Mouse (Mus musculus) inflammation-experienced regulatory T-cells, adult 6 months (primary cell): ENCODE results near the gene Il24. TPM values are rescaled to one million over a fixed set of nuclear protein-coding genes. Genes with fewer than 3 reads are reported as not detected.

ENCODE experiments used
- ATAC-seq: one replicate; pipeline ENCODE4 v1.8.0; 2017
- polyA plus RNA-seq, 3 experiments: library from polyadenylated mRNA; unstranded; fragments of 100-300 nt; shearing (Covaris generic); gene quantifications; one replicate each; pipeline ENCODE4 v1.2.1; 2017

The Il24 gene
- polyA plus RNA-seq = not detected

DNA sequence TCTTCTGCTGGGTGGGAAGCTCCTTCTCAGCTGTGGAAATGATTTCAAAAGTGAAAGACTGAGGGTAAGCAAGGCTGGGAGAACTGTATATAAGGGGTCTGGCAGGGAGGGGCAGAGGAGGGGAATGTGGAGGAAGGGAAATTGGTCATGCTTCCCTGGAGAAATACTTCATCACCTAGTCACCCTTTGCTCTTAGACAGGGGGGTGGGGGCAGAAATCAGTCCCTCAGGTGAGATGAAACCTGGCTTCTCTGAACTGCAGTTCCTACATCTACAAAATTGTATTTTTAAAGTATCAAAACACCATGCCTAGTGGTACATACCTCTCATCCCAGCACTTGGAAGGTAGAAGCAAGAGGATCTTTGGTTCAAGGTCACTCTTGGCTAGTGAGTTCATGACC lies at the start of gene Il24:
TSS of gene Il24 (minus strand) at position 101 of the 400 bp plus-strand sequence.
- ATAC-seq = no peak

DNA sequence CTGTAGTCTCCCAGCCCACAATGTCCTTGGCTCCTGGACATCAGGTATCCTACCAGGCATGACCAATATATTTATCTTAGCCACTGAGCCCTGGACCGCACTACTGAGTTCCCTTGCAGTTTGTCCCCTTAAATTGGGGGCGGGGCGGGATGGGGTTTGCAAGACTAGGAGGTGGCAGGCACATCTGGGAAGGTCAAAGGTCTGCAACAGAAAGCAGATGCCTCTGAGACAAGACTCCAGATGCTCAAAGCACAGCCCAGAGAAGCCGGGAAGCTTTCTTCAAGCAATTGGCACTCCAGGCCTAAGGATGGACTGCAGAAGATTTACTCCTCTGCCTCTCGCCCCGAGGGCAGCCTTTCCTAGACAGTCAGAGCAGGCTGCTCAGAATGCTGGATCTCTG lies 49.1 kb upstream of the Il24 start:
- ATAC-seq = no peak

GRCm38 (mm10) chr1:130926484-130926883 lies 39.2 kb upstream of the Il24 start:
- ATAC-seq = no peak

DNA sequence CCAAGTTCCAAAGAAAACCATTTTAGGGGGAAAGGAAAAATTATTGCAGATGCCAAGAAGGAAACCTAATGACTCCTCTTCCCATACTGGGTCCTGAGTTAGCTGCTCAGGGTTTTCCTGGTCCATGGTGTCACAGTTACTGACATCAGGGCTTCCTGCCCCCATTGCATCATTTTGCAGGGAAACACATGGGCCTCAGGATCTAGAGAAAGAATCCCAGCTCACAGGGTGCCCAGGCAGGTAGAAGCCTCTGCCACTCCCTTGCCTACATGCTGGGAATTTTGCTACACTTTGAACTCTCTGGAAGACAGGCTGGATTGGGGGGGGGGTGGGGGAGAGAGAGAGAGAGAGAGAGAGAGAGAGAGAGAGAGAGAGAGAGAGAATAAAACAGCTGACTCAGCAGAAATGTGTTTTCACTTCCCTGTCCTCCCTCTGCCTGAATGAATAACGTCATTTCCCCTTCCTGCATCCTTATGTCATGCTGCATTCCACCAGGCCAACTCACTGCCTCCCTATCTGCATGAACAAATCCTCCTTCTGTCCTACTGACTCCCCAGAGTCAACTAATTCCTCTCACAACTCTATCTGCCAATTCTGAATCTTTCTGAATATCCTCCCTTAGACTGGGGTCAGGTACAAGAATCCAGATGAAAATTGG lies 31.2 kb upstream of the Il24 start:
- no peak for ATAC-seq

DNA sequence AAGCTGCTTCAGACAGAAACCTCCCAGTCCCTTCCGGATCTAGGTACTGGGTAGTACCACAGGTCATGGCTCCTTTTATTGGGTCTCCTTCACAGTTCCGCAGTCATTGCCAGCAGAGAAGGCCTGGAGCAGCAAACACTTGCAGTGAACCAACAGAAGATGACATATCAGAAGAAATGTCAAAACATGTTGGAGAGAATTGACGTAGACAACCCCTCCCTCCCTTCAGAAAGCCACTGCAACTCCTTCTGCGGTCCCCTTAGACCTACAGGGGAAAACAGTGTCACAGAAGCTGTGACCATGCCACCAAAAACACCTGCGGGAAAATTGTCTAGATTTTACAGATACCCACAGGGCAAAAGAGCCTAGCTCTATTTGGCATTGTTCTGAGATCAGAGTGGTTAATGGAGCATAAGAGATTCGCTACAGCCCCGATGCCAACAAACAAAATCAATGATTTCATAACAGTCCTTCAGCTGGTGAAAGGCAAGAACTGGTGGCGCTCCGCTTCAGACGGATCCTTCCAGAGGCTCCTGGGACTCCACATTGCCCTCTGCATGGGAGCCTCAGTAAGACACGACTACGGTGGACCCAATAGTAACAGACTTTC lies 24.3 kb upstream of the Il24 start, which contains the start of gene Il20:
TSS of gene Il20 (minus strand) at position 51 of the 610 bp plus-strand sequence.
- no peak for ATAC-seq

DNA sequence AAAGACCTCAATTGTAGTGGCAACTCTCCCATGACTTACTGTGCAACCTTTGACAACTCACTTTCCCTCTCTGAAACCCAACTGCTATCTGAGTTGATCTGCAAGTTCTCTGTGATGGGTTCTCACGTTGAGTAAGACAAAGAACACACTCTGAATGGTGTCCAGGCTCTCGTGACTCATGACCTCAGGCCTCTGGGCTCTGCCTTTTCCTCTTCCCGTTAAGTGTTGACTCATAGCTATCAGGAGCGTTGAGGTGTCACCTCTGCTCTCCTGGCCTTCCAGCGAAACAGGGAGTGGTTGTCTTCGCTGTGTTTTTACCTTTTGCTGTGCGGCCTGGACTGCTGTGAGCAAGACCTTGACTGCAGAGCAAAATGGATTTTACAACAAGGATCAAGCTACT lies 15.3 kb upstream of the Il24 start:
- no peak for ATAC-seq

DNA sequence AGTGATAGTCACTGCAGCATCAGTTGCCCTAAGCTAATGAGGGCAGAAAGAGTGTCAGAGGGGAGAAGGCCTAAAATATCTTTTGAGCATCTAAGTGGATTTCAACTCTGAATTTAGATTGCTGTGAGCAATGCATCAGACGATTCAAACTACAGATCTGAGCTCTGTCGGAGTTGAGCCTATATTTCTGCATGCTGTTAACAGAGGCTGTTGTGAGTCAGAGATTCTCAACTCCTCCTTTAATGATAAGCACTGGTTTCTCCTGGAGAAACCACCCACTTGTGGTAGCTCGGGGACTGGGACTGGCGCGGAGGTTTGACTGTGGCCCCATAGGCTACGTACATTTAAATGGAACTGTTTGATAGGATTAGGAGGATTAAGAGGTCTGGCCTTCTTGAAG lies 7.2 kb upstream of the Il24 start:
- no peak for ATAC-seq

- ATAC-seq = no peak
These were observed 6.2 kb upstream of the Il24 start for GRCm38 (mm10) chr1:130893329-130894040.

- ATAC-seq = no peak
These were observed 5.2 kb upstream of the Il24 start for GRCm38 (mm10) chr1:130892446-130892845.

DNA sequence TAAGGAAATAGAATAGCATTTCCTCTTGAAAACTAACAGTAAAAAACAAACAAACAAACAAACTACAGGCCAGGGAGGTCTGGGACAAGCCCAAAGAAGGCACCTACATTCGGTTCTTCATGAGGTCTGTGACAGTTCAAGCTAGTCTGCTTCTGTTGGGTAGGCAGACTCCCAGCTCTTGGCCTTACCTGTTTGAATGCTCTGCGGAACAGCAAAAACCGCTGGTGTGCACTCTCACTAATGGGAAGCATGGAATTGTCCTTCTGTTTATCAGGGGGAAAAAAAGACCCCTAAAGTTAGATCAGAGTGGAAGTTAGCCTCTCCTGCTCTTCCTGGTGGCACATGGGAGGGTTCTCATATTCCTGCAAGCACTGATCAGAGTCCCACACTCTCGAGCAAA lies 4.1 kb downstream of the Il24 start:
- no peak for ATAC-seq

DNA sequence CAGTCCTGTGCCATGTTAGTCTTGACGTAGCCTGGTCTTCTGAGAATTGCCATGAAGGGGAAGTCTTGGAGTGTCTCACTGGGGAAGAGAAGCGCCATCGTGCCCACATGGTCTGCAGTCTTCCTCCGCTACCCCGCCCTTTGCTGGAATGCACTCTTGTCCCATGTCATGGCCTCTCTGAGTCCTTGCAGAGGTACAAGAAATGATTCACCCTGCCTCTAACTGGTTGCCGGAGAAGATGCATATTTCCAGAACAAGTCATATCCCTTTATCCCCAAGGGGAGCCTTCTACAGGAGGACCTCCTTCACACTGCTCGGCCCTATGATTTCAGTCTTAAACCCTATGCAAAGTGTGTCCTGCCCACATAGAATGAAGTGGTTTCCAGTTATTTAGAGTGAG lies 7.3 kb downstream of the Il24 start:
- no peak for ATAC-seq

DNA sequence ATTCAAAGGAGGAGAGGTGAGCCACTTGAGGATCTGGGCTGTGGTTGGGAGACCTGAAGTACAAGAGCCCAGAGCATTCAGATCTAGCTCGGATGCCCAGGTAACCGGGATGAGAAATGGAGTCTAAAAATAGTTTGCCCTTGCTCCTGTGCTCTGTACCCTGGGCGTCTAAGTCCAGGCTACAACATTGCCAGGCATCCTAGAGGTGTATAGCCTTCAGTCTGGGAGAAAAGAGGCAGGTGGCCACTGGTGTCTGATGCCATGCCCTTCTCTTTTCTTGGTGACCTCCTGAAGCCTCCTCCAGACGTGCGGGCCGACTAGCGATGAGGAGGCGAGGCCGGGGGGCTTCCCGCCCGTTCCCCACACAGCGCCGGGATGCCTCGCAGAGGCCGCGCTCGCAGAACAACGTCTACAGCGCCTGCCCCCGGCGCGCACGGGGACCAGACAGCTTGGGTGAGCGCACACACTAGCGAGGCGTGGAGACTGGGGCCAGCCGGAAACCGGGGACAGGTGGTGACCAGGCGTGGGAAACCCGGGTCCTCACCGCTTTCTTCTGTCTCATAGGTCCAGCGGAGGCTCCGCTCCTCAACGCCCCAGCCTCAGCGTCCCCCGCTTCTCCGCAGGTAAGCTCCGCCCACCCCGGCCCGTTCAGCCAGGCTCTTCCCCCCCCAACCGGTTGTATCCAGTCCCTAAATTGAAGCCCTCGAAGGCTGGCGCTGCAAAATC lies 9.2 kb downstream of the Il24 start:
- ATAC-seq = peak; percentile 67

GRCm38 (mm10) chr1:130876931-130877509 lies 10.2 kb downstream of the Il24 start:
- ATAC-seq = peak; percentile 37

- no peak for ATAC-seq
These were observed 11.3 kb downstream of the Il24 start for GRCm38 (mm10) chr1:130875910-130876309.

DNA sequence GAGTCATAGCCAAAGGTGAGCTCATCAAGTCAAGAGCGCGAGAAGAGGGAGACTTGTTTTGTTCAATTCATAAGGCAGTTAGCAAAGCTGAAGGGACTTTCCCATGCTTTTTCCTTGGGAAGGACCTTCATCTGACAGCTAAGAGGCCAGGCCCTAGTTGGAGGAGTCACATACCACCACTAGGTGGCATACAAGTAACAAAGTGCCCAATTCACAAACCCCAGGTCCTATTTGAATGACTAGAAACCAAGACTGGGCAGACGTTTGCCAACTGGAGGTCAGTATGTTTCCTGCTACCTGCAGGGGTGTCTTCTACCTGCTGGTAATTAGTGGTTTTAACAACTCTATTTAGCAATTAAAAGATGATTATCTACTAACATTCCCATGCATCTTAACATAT lies 12.1 kb downstream of the Il24 start:
- ATAC-seq = peak; percentile 30

GRCm38 (mm10) chr1:130872912-130873311 lies 14.3 kb downstream of the Il24 start:
- no peak for ATAC-seq

DNA sequence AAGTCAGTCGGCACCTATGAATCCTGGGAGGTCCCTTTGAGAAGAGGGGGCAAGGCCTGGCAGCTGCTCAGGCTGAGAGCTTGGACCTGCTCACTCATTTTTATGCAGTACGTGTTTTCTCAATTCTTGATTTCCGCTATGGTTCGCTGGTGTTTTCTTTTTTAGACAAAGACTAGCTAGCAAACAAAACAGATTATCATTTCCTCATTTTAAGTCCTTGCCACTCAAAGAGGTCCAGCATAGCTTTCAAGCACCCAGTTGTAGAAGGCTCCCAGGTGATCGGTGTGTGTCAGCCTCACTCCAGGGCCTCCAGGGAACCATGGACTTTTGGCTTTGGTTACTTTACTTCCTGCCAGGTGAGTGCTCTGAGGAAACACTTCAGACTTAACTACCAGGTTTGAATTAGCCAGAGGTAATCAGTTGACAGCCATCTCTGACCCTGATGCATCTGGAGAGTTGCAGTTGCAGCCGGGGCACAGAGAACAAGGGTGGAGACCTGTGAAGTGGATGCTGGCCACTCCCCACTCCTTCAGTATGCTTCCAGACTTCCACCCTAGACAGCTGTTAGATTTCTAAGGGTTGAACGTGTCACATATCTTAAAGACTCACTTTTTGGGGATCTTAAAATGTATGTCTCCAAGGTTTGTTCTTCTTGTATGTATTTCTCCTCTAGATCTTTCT lies 21.6 kb downstream of the Il24 start, which contains the start of gene Fcmr:
TSS of gene Fcmr (plus strand) at position 129 of the 681 bp plus-strand sequence.
- no peak for ATAC-seq

- no peak for ATAC-seq
These were observed 22.5 kb downstream of the Il24 start for GRCm38 (mm10) chr1:130864741-130865140.

DNA sequence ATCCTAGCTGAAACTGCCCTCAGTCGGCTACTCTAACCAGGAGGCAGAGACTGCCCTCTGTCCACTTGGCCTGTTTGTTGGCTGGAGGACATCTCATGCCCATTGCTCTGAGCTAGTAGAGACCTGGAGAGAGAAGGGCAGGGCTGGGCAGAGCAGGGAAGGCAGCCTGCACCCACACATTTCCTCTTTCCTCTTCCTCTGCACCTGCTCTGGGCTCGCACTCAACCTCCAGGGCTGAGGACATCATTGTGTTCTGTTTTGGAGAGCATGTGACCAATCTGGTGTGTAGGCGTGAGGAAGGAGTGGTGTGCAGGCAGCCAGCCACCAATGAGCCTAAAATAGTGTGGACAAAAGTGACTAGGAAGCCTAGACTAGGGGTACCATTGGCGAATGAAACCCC lies 23.0 kb downstream of the Il24 start:
- ATAC-seq = peak; percentile 92

- no peak for ATAC-seq
These were observed 29.8 kb downstream of the Il24 start for GRCm38 (mm10) chr1:130857456-130857855.

GRCm38 (mm10) chr1:130855723-130856122 lies 31.5 kb downstream of the Il24 start:
- ATAC-seq = no peak

GRCm38 (mm10) chr1:130854819-130855218 lies 32.4 kb downstream of the Il24 start:
- no peak for ATAC-seq
